Comparison of ENCODE assay signal across 9 mouse cellular contexts in the genomic region with DNA sequence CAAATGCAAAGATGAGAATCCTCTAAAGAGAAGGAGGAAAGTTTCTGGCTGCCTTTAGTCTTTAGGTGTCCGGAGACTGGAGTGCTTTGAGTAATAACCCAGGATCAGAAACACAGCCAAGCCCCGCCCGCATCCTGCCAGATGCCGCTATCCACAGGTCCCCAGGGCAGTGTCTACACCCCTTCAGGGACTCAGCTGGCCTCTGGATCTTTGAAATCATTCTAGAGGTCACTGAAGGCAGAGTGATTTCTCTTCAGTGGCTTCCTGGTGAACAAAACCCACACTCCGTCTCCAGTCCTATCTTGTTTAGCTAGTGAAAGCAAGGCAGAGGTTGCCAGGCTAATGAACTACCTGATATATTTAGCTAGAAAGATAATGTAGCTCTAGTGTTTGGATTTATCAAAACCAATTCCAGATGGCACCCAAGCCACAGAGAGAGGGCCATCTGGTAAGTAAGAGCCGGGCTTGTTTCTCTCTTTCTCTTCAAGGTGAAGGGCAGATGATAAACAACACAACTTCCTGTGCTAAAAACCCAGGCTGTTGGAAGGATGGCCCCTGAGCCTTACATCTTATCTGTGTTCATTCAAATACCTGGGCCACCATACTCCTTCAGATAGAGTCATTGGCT. TPM values are rescaled to one million over a fixed set of nuclear protein-coding genes. Genes with fewer than 3 reads are reported as not detected.
DNase-seq lines count a peak whose midpoint lies in the region; ATAC-seq and TF ChIP-seq lines count a peak whose summit lies in the region.
"Had no signal": no experiment of that assay in that cellular context is flagged by ENCODE, and none has a peak within 500 bp of the region (broad histone marks: within the 10 kb centered on the region; RNA-seq: fewer than 3 reads in every experiment).

No protein-coding gene starts in this region.

- H3K4me2 ChIP-seq in limb, embryonic 14.5 days (replicated peaks; ENCODE audit: low read depth, low read length, severe bottlenecking), result 0 out of 2 replicates have a peak overlapping the region, but pooled peaks have one; percentile 13
- H3K4me2 ChIP-seq in stomach, embryonic 15.5 days, result 0 out of 2 replicates have a peak overlapping the region, but pooled peaks have one; percentile 14
- H3K4me2 ChIP-seq: embryonic facial prominence, embryonic 15.5 days had no signal

- no peak overlapping the region for H3K4me3 ChIP-seq in embryonic facial prominence, embryonic 10.5 days
- H3K4me3 ChIP-seq in limb, embryonic 14.5 days (replicated peaks; ENCODE audit: low read length), result no peak overlapping the region
- H3K4me3 ChIP-seq in stomach, embryonic 15.5 days (replicated peaks), result no peak overlapping the region
- H3K4me3 ChIP-seq: embryonic facial prominence, embryonic 15.5 days had no signal

- peaks cover 33% of the 10 kb centered on the region for H3K4me1 ChIP-seq in embryonic facial prominence, embryonic 10.5 days
- peaks cover 26% of the 10 kb centered on the region for H3K4me1 ChIP-seq in limb, embryonic 14.5 days (ENCODE audit: control insufficient read depth, insufficient read depth, low read length)
- peaks cover 10% of the 10 kb centered on the region for H3K4me1 ChIP-seq in stomach, embryonic 15.5 days

- no peaks in the 10 kb centered on the region for H3K36me3 ChIP-seq in embryonic facial prominence, embryonic 10.5 days (replicated peaks)
- no peaks in the 10 kb centered on the region for H3K36me3 ChIP-seq in limb, embryonic 14.5 days (ENCODE audit: control insufficient read depth, insufficient read depth, low read length)
- no peaks in the 10 kb centered on the region for H3K36me3 ChIP-seq in stomach, embryonic 15.5 days
- H3K36me3 ChIP-seq: embryonic facial prominence, embryonic 15.5 days had no signal

- intact Hi-C loops in heart, postnatal 14 days (cut with DNase I), result loop anchor here (2.0 to 5.0 kb wide), 2 partner anchors 33 to 181 kb away; partner anchors contain the start of gene Map4k4

- H3K27me3 ChIP-seq in embryonic facial prominence, embryonic 10.5 days (replicated peaks; ENCODE audit: low read depth, poor library complexity, severe bottlenecking), result no peaks in the 10 kb centered on the region
- no peaks in the 10 kb centered on the region for H3K27me3 ChIP-seq in limb, embryonic 14.5 days (ENCODE audit: control insufficient read depth, insufficient read depth, low read length)
- H3K27me3 ChIP-seq in stomach, embryonic 15.5 days (replicated peaks), result no peaks in the 10 kb centered on the region
- H3K27me3 ChIP-seq: embryonic facial prominence, embryonic 15.5 days had no signal

- peak overlapping the region; percentile 61 for H3K27ac ChIP-seq in embryonic facial prominence, embryonic 10.5 days (replicated peaks)
- peak overlapping the region; percentile 68; the same call in 1 of the 2 replicates for H3K27ac ChIP-seq in limb, embryonic 14.5 days (replicated peaks; ENCODE audit: low read depth, low read length)
- peak overlapping the region; percentile 26 for H3K27ac ChIP-seq in stomach, embryonic 15.5 days
- H3K27ac ChIP-seq: embryonic facial prominence, embryonic 15.5 days had no signal

- H3K9ac ChIP-seq in limb, embryonic 14.5 days (ENCODE audit: low read depth, low read length, severe bottlenecking), result no peak overlapping the region
- no peak overlapping the region for H3K9ac ChIP-seq in stomach, embryonic 15.5 days
- H3K9ac ChIP-seq: embryonic facial prominence, embryonic 15.5 days had no signal

- no peaks in the 10 kb centered on the region for H3K9me3 ChIP-seq in embryonic facial prominence, embryonic 10.5 days
- H3K9me3 ChIP-seq in limb, embryonic 14.5 days (ENCODE audit: control insufficient read depth, low read length), result no peaks in the 10 kb centered on the region
- H3K9me3 ChIP-seq in stomach, embryonic 15.5 days, result no peaks in the 10 kb centered on the region
- H3K9me3 ChIP-seq: embryonic facial prominence, embryonic 15.5 days had no signal

- DNase-seq in cerebellum, adult 11 months, result peak; percentile 38
- DNase-seq in cerebellum, postnatal 4 days (ENCODE audit: low spot score in 2 of 2), result no peak
- DNase-seq in embryonic facial prominence, embryonic 10.5 days (ENCODE audit: low spot score), result peak; percentile 68
- peak; percentile 71 to 80 for DNase-seq in heart, postnatal 14 days
- DNase-seq in limb, embryonic 14.5 days (ENCODE audit: low spot score), result peak; percentile 67
- no peak for DNase-seq in testis, postnatal 10 days (ENCODE audit: low spot score)
- no peak for DNase-seq in spleen, adult 12 weeks (ENCODE audit: low spot score)

- ATAC-seq in limb, embryonic 14.5 days (ENCODE audit: low FRiP score, low read depth), result peak; percentile 71; the same call in 1 of the 2 replicates
- no peak for ATAC-seq in stomach, embryonic 15.5 days (ENCODE audit: insufficient read depth, low FRiP score, low read depth)

- no peak for TF ChIP-seq POLR2A in limb, embryonic 14.5 days (IDR thresholded peaks at IDR 0.05; ENCODE audit: borderline replicate concordance, extremely low read depth, insufficient read depth, insufficient read length)

- 23% methylated on average over 6 of the region's 6 CpGs for WGBS in embryonic facial prominence, embryonic 10.5 days
- WGBS in limb, embryonic 14.5 days, result 7% methylated on average over 6 of the region's 6 CpGs
- WGBS in stomach, embryonic 15.5 days, result 12% methylated on average over 6 of the region's 6 CpGs

RNA-seq across cellular contexts. Expression of gene Map4k4, which starts 32.6 kb away (rescaled TPM):
- 37.6 and 41.4 TPM in 2 replicates for polyA plus RNA-seq in embryonic facial prominence, embryonic 10.5 days (2016; fragmentation: Nextera tagmentation; extraction: Ambion mirVana)
- 100 to 1,000 TPM; 175 to 185 TPM for total RNA-seq in heart, postnatal 14 days (2021)
- 221 and 237 TPM in 2 replicates for polyA plus RNA-seq in limb, embryonic 14.5 days (2012; rRNA removed)
- polyA plus RNA-seq in limb, embryonic 14.5 days (2014; fragmentation: Nextera tagmentation; extraction: Ambion mirVana), result 40.4 and 50.4 TPM in 2 replicates
- polyA plus RNA-seq in stomach, embryonic 15.5 days (2015; fragmentation: Nextera tagmentation; extraction: Ambion mirVana), result 30.7 and 31.9 TPM in 2 replicates

Comparison
In these comparisons a context has a peak if more than half of its experiments do, and no peak if none do; other contexts are left out.
1. DNase-seq: peak in cerebellum, adult 11 months (single experiment), embryonic facial prominence, embryonic 10.5 days (single experiment), heart, postnatal 14 days (2 of 2) and limb, embryonic 14.5 days (single experiment); none in cerebellum, postnatal 4 days (0 of 2), testis, postnatal 10 days (single experiment) and spleen, adult 12 weeks (single experiment).
2. Peak in every context shown above with its lines, with median percentiles within 50 percentile points of each other: H3K27ac ChIP-seq.